Mouse (Mus musculus): ENCODE results near the gene Zbtb4.

DNA sequence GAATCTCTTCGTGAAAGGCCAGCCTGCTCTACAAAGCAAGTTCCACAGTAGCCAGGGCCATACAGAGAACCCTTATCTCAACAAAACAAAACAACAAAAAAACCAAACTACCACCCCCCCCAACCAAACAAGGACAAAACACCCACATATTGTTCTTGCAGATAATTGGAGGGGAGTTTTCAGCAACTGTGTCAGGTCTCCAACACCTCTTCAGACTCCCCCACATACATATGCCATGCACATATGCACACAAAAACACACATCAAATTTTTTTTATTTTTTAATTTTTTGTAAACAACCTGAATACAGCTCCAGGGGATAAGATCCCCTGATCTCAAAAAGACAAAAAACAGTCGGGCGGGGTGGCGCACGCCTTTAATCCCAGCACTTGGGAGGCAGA is 11.5 kb upstream of the Zbtb4 start:
- no peak for TF ChIP-seq CTCF (IDR thresholded peaks at IDR 0.05; ENCODE audit: borderline replicate concordance, control insufficient read depth, extremely low read depth, insufficient read depth, low read length, poor library complexity)
- TF ChIP-seq POLR2A (IDR thresholded peaks at IDR 0.05; ENCODE audit: control insufficient read depth, extremely low read depth, insufficient read depth, low read length, poor library complexity): no peak

All from thymus, adult 2 months (tissue).